Mouse (Mus musculus): ENCODE data around the gene Krt33b. TPM values are rescaled to one million over a fixed set of nuclear protein-coding genes. Genes with fewer than 3 reads are reported as not detected.

Krt33b gene
- not detected in 2 replicates for polyA plus RNA-seq (2012; ENCODE audit: low replicate concordance)

DNA sequence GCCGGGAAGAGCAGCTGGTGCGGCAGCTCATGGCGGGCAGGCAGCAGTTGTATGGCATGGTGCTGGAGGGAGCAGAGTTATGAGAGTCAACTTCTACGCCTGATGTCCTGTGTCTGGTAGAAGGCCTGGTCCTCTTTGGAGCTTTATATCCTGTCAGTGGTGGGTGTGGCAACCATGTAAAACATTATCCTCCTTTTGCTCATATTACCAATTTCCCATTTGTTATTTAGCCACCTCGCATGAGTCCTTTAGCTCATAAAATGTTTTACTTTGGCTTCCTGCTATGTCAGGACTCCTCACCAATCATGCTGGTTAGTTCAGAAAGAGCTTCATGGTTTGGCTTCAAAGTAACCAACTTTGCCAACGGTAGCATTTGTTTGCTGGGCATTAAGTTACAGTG lies at the start of gene Krt33b:
Krt33b (minus strand) TSS at position 101 of the 400 bp plus-strand sequence.

DNA sequence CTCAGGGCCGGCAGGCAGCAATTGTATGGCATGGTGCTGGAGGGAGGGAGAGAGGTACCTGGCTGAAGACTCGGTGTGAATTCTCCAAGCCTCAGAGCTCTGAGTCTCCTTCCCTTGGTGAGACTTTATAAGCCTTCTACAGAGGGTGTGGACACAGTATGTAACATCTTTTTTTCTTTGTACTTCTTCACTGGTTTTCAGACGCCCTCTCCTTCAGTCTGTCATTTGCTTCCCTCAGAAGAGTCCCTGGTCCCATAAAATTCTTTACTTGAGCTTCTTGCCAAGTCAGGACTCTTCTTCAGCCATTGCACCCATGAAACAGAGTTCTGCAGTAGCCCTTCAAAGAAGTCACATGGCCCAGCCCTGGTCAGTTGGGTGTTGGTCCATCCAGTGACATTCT lies 20.8 kb upstream of the Krt33b start, which contains the start of gene Krt31:
Krt31 (minus strand) TSS at position 101 of the 400 bp plus-strand sequence.

DNA sequence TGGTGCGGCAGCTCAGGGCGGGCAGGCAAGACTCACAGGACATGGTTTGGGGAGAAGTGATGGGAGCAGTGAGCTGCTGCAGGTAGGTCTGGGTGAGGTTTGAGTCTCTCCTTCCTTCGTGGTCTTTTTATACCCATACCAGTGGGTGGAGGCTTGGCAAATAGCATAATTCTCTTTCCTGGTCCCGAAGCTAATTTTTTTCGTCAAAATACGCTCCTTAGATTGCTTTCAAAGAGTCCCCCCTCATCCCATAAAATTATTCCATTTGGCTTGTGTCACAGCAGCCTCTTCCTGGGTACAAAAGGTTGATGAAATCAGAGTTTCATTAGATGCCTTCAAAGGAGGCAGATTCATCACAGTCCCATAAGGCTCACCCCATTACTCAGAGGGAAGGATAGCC lies 11.8 kb upstream of the Krt33b start, which contains the start of gene Krt34:
Krt34 (minus strand) TSS at position 101 of the 400 bp plus-strand sequence.

DNA sequence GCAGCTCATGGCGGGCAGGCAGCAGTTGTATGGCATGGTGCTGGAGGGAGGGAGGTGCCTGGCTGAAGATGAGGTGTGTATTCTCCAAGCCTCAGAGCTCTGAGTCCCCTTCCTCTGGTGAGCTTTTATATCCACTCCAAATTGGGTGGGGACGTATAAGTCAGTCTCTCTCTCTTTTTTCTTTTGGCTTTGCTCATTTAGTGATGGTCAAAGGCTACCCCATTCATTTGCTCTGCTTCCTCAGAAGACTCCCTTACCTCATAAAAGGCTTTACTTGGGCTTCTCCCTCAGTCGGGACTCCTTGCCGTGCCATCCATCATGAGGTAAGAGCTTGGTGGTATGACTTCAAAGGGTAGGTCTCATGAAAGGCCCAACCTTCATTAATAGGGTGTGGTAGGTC lies 13.6 kb downstream of the Krt33b start, which contains the start of gene Krt33a:
Krt33a (minus strand) TSS at position 101 of the 400 bp plus-strand sequence.

DNA sequence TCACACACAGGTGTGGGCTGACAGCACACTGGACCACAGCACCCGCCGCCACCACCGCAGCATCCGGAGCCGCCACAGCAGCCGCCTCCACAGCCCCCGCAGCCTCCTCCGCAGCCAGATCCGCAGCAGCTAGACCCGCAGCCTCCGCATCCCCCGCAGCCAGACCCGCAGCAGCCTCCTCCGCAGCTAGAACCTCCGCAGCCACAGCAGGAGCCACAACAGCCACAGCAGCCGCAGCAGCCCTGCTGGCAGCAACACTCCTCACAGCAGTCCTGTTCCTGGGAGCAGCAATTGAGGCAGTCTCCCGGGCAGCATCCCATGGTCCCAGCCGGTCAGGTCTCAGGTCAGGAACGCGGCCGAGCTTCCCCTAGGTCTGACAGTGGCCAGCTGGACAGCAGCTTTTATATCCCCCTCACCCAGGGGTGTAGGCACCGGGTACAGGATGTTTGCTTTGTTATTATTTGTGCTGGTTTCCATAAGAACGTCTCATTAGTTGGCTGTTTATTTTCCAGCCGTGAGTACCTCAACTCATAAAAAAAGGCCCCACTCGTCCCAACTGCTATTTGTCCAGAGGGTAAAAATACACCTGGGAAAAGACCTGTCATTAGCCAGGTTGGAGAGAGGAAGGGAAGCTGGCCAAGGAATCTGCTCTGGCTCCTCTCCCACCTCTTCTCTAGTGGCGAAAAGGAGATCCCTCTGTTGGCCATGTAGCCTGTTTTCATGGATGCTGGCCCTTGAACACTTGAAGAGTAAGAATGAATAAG lies 35.9 kb downstream of the Krt33b start, which contains the start of gene Krtap17-1:
Krtap17-1 (minus strand) TSS at position 375 of the 764 bp plus-strand sequence.

DNA sequence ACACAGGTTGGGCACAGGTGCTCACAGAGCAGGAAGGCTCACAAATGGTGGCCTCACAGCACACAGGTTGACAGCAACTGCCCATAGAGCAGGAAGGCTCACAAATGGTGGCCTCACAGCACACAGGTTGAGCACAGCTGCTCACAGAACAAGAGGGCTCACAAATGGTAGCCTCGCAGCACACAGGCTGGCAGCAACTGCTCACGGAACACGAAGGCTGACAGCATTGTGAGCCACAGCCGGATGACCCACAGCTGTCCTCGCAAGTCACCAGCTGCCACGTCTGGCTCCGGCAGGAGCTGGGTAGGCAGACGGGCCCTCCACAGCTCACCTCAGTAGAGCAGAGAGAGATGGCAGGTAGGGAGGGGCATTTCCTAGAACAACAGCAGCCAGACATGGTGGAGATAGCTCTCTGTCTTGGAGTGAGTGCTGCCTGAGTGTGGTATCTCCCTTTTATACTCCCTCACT lies 43.5 kb downstream of the Krt33b start, which contains the start of gene Krtap16-1:
Krtap16-1 (minus strand) TSS at position 418 of the 468 bp plus-strand sequence.

DNA sequence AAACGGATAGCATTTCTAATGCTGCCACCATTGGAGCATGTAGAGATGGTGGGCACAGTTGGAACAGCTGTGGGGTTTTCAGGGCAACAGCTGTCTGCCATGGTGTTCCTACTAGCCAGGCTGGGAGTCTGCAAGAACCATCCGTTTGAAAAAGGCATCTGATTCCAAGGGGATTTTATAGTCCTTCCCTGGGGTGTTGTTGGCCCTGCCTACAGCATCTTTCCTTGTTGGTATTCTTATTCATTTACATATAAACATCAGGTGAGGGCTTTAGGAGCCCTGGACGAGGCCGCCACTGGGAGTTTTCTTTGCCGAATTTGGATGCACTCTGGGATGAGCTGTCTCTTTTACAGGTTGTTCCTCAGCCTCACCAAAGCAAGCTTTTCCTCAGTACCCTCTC lies 50.7 kb downstream of the Krt33b start, which contains the start of gene Krtap29-1:
Krtap29-1 (minus strand) TSS at position 101 of the 400 bp plus-strand sequence.

Other genes starting within 250 kb of the Krt33b start
- gene Krtap4-8, start 249.2 kb downstream of the Krt33b start, polyA plus RNA-seq (2012; ENCODE audit: low replicate concordance) = not detected in 2 replicates
- gene Krtap4-9, start 244.7 kb downstream of the Krt33b start, polyA plus RNA-seq (2012; ENCODE audit: low replicate concordance) = not detected in 2 replicates
- gene Gm11596, start 236.4 kb downstream of the Krt33b start, polyA plus RNA-seq (2012; ENCODE audit: low replicate concordance) = not detected in 2 replicates
- 0.86 TPM in 1 of 2 replicates, not detected in the other for gene Gm11569, start 230.9 kb downstream of the Krt33b start, polyA plus RNA-seq (2012; ENCODE audit: low replicate concordance)
- not detected in 2 replicates for gene Gm11554, start 225.4 kb downstream of the Krt33b start, polyA plus RNA-seq (2012; ENCODE audit: low replicate concordance)
- gene Krtap4-13, start 220.0 kb downstream of the Krt33b start, polyA plus RNA-seq (2012; ENCODE audit: low replicate concordance) = not detected in 2 replicates
- not detected in 2 replicates for gene Gm11564, start 214.2 kb downstream of the Krt33b start, polyA plus RNA-seq (2012; ENCODE audit: low replicate concordance)
- not detected in 2 replicates for gene 2300003K06Rik, start 191.8 kb downstream of the Krt33b start, polyA plus RNA-seq (2012; ENCODE audit: low replicate concordance)
- not detected in 2 replicates for gene Krtap4-16, start 178.3 kb downstream of the Krt33b start, polyA plus RNA-seq (2012; ENCODE audit: low replicate concordance)
- not detected in 2 replicates for gene Gm11568, start 172.0 kb downstream of the Krt33b start, polyA plus RNA-seq (2012; ENCODE audit: low replicate concordance)
- not detected in 2 replicates for gene Gm11559, start 165.4 kb downstream of the Krt33b start, polyA plus RNA-seq (2012; ENCODE audit: low replicate concordance)
- gene Krtap9-1, start 156.5 kb downstream of the Krt33b start, polyA plus RNA-seq (2012; ENCODE audit: low replicate concordance) = not detected in 2 replicates
- not detected in 2 replicates for gene Gm11567, start 150.7 kb downstream of the Krt33b start, polyA plus RNA-seq (2012; ENCODE audit: low replicate concordance)
- not detected in 2 replicates for gene Krtap31-1, start 121.9 kb downstream of the Krt33b start, polyA plus RNA-seq (2012; ENCODE audit: low replicate concordance)
- gene Gm11565, start 115.1 kb downstream of the Krt33b start, polyA plus RNA-seq (2012; ENCODE audit: low replicate concordance) = not detected in 2 replicates
- gene Krtap31-2, start 93.6 kb downstream of the Krt33b start, polyA plus RNA-seq (2012; ENCODE audit: low replicate concordance) = not detected in 2 replicates
- not detected in 2 replicates for gene Krtap9-5, start 81.4 kb downstream of the Krt33b start, polyA plus RNA-seq (2012; ENCODE audit: low replicate concordance)
- not detected in 2 replicates for gene Krtap29-1, start 50.8 kb downstream of the Krt33b start, polyA plus RNA-seq (2012; ENCODE audit: low replicate concordance)
- not detected in 2 replicates for gene Krtap16-1, start 43.3 kb downstream of the Krt33b start, polyA plus RNA-seq (2012; ENCODE audit: low replicate concordance)
- not detected in 2 replicates for gene Krtap17-1, start 35.9 kb downstream of the Krt33b start, polyA plus RNA-seq (2012; ENCODE audit: low replicate concordance)
- gene Krt33a, start 13.7 kb downstream of the Krt33b start, polyA plus RNA-seq (2012; ENCODE audit: low replicate concordance) = not detected in 2 replicates
- gene Krt34, start 11.7 kb upstream of the Krt33b start, polyA plus RNA-seq (2012; ENCODE audit: low replicate concordance) = not detected in 2 replicates
- gene Krt31, start 20.7 kb upstream of the Krt33b start, polyA plus RNA-seq (2012; ENCODE audit: low replicate concordance) = not detected in 2 replicates
- not detected in 2 replicates for gene Krt32, start 58.4 kb upstream of the Krt33b start, polyA plus RNA-seq (2012; ENCODE audit: low replicate concordance)
- not detected in 2 replicates for gene Krt35, start 66.4 kb upstream of the Krt33b start, polyA plus RNA-seq (2012; ENCODE audit: low replicate concordance)
- gene Krt36, start 75.8 kb upstream of the Krt33b start, polyA plus RNA-seq (2012; ENCODE audit: low replicate concordance) = not detected in 2 replicates
- not detected in 2 replicates for gene Krt13, start 91.7 kb upstream of the Krt33b start, polyA plus RNA-seq (2012; ENCODE audit: low replicate concordance)
- 0.10 TPM in 1 of 2 replicates, not detected in the other for gene Krt15, start 106.1 kb upstream of the Krt33b start, polyA plus RNA-seq (2012; ENCODE audit: low replicate concordance)
- gene Krt19, start 118.8 kb upstream of the Krt33b start, polyA plus RNA-seq (2012; ENCODE audit: low replicate concordance) = 0.15 and 1.7 TPM in 2 replicates
- not detected in 2 replicates for gene Krt9, start 163.4 kb upstream of the Krt33b start, polyA plus RNA-seq (2012; ENCODE audit: low replicate concordance)
- gene Krt14, start 177.7 kb upstream of the Krt33b start, polyA plus RNA-seq (2012; ENCODE audit: low replicate concordance) = 0.23 and 0.48 TPM in 2 replicates
- gene Krt16, start 219.0 kb upstream of the Krt33b start, polyA plus RNA-seq (2012; ENCODE audit: low replicate concordance) = not detected in 2 replicates
- 0.51 TPM in 1 of 2 replicates, not detected in the other for gene Krt17, start 231.2 kb upstream of the Krt33b start, polyA plus RNA-seq (2012; ENCODE audit: low replicate concordance)
- not detected in 2 replicates for gene Krt42, start 240.0 kb upstream of the Krt33b start, polyA plus RNA-seq (2012; ENCODE audit: low replicate concordance)